Comparison of ENCODE assay signal across 15 mouse cellular contexts in genomic region chrX:12373670-12374069, GRCm38 (mm10).
DNase-seq lines count a peak whose midpoint lies in the region; ATAC-seq and TF ChIP-seq lines count a peak whose summit lies in the region.
"Had no signal": no experiment of that assay in that cellular context is flagged by ENCODE, and none has a peak within 500 bp of the region (broad histone marks: within the 10 kb centered on the region; RNA-seq: fewer than 3 reads in every experiment).

No protein-coding gene starts in this region.

- in situ Hi-C loops in CH12.LX (cut with MboI; ENCODE audit: low pct_ligation_motif_present, low pct_unique_long_range_greater_than_20kb, low sequenced_read_pairs): no loop called here

- peak; percentile 71 for ATAC-seq in intestine, embryonic 15.5 days
- ATAC-seq in intestine, postnatal 0 days: no peak
- ATAC-seq: hindbrain, embryonic 16.5 days had no signal

- no peaks in the 10 kb centered on the region for H3K9me3 ChIP-seq in intestine, embryonic 15.5 days
- no peaks in the 10 kb centered on the region for H3K9me3 ChIP-seq in intestine, postnatal 0 days (ENCODE audit: control insufficient read depth)
- no peaks in the 10 kb centered on the region for H3K9me3 ChIP-seq in CH12.LX (replicated peaks; ENCODE audit: low read length)
- H3K9me3 ChIP-seq: embryonic facial prominence, embryonic 12.5 days; heart, embryonic 12.5 days; lung, embryonic 15.5 days; midbrain, embryonic 12.5 days had no signal

- H3K9ac ChIP-seq in intestine, embryonic 15.5 days: no peak overlapping the region
- H3K9ac ChIP-seq in intestine, postnatal 0 days (ENCODE audit: low read depth, low read length): no peak overlapping the region
- no peak overlapping the region for H3K9ac ChIP-seq in CH12.LX (ENCODE audit: insufficient read depth, low read depth)
- H3K9ac ChIP-seq: embryonic facial prominence, embryonic 12.5 days; heart, embryonic 12.5 days; lung, embryonic 15.5 days; midbrain, embryonic 12.5 days had no signal

- dilution Hi-C loops in CH12.LX (cut with MboI; ENCODE audit: extremely low pct_ligation_motif_present, extremely low pct_unique_long_range_greater_than_20kb, low sequenced_read_pairs): no loop called here

- no peak overlapping the region for H3K27ac ChIP-seq in intestine, embryonic 15.5 days
- H3K27ac ChIP-seq in intestine, postnatal 0 days (ENCODE audit: low read depth, low read length): no peak overlapping the region
- H3K27ac ChIP-seq in CH12.LX (ENCODE audit: insufficient read depth, low read depth): no peak overlapping the region
- H3K27ac ChIP-seq: embryonic facial prominence, embryonic 12.5 days; lung, embryonic 15.5 days; midbrain, embryonic 12.5 days had no signal

- WGBS in intestine, embryonic 15.5 days: 73% methylated on average over 6 of the region's 6 CpGs
- WGBS in intestine, postnatal 0 days: 64% methylated on average over 6 of the region's 6 CpGs

- 0 out of 2 replicates have a peak, but pooled peaks cover 4% of the 10 kb centered on the region for H3K27me3 ChIP-seq in intestine, embryonic 15.5 days (replicated peaks)
- no peaks in the 10 kb centered on the region for H3K27me3 ChIP-seq in intestine, postnatal 0 days (replicated peaks; ENCODE audit: control insufficient read depth, insufficient read depth, low read length)
- H3K27me3 ChIP-seq in CH12.LX (replicated peaks): no peaks in the 10 kb centered on the region
- H3K27me3 ChIP-seq: lung, embryonic 15.5 days had no signal

- H3K4me1 ChIP-seq in intestine, embryonic 15.5 days (replicated peaks): no peaks in the 10 kb centered on the region
- no peaks in the 10 kb centered on the region for H3K4me1 ChIP-seq in intestine, postnatal 0 days (replicated peaks; ENCODE audit: control insufficient read depth, insufficient read depth, low read length)
- peaks cover 0 to 2% of the 10 kb centered on the region in 2 experiments; a peak in 1 of 4 replicates for H3K4me1 ChIP-seq in CH12.LX (ENCODE audit: control insufficient read depth in 1 of 2, insufficient read depth in 2 of 2)
- H3K4me1 ChIP-seq: embryonic facial prominence, embryonic 12.5 days; lung, embryonic 15.5 days; midbrain, embryonic 12.5 days had no signal

- H3K4me2 ChIP-seq in intestine, embryonic 15.5 days (replicated peaks): no peak overlapping the region
- H3K4me2 ChIP-seq in intestine, postnatal 0 days (replicated peaks; ENCODE audit: low read depth): no peak overlapping the region
- no peak overlapping the region for H3K4me2 ChIP-seq in CH12.LX (ENCODE audit: insufficient read depth, low read depth, poor library complexity, severe bottlenecking)
- H3K4me2 ChIP-seq: embryonic facial prominence, embryonic 12.5 days; heart, embryonic 12.5 days; lung, embryonic 15.5 days; midbrain, embryonic 12.5 days had no signal

- no peaks in the 10 kb centered on the region for H3K79me2 ChIP-seq in CH12.LX (replicated peaks; ENCODE audit: control insufficient read depth, extremely low read depth, insufficient read depth, poor library complexity, severe bottlenecking)

- TF ChIP-seq POLR2A in CH12.LX (IDR thresholded peaks at IDR 0.05; ENCODE audit: low read depth, low read length): no peak

- TF ChIP-seq RAD21 in CH12.LX (IDR thresholded peaks at IDR 0.05; ENCODE audit: low read depth, low read length): no peak

- H3K36me3 ChIP-seq in intestine, embryonic 15.5 days: no peaks in the 10 kb centered on the region
- no peaks in the 10 kb centered on the region for H3K36me3 ChIP-seq in intestine, postnatal 0 days (ENCODE audit: control insufficient read depth, insufficient read depth)
- no peaks in the 10 kb centered on the region for H3K36me3 ChIP-seq in CH12.LX (replicated peaks in 1 of 2; ENCODE audit: control insufficient read depth in 1 of 2, insufficient read depth in 1 of 2, low read length in 1 of 2)
- H3K36me3 ChIP-seq: embryonic facial prominence, embryonic 12.5 days; heart, embryonic 12.5 days; lung, embryonic 15.5 days; midbrain, embryonic 12.5 days had no signal

- no peak overlapping the region for H3K4me3 ChIP-seq in intestine, embryonic 15.5 days (replicated peaks)
- H3K4me3 ChIP-seq in intestine, postnatal 0 days (ENCODE audit: low read depth, low read length): no peak overlapping the region
- H3K4me3 ChIP-seq in CH12.LX (replicated peaks in 1 of 3; ENCODE audit: low read depth in 2 of 3, low read length in 2 of 3, poor library complexity in 1 of 3): no peak overlapping the region
- H3K4me3 ChIP-seq: embryonic facial prominence, embryonic 12.5 days; heart, embryonic 12.5 days; lung, embryonic 15.5 days; midbrain, embryonic 12.5 days had no signal

- no peak for TF ChIP-seq CTCF in intestine, postnatal 0 days (IDR thresholded peaks at IDR 0.05; ENCODE audit: low read depth)
- TF ChIP-seq CTCF in CH12.LX (conservative IDR thresholded peaks at IDR 0.05 in 1 of 2, IDR thresholded peaks at IDR 0.05 in 1 of 2; ENCODE audit: low read depth in 2 of 2, low read length in 2 of 2): no peak

- no peak for TF ChIP-seq EP300 in CH12.LX (IDR thresholded peaks at IDR 0.05; ENCODE audit: low read length)

- DNase-seq in CH12.LX (ENCODE audit: extremely low read depth): no peak
- peak; percentile 14 for DNase-seq in R1 (ENCODE audit: low read depth, low spot score)
- peak; percentile 7 to 33 for DNase-seq in lung, postnatal 4 days
- no peak for DNase-seq in layer of hippocampus, postnatal 10 days (ENCODE audit: low spot score in 2 of 2)
- no peak for DNase-seq in adrenal gland, adult (ENCODE audit: inconsistent age in 2 of 2, low spot score in 1 of 2)
- DNase-seq: cerebellum, postnatal 36 days; heart, postnatal 4 days; kidney, adult 8-10 months had no signal

TF ChIP-seq in CH12.LX, 34 proteins besides CTCF, POLR2A, EP300 and RAD21:
- TF ChIP-seq NRF1 (IDR thresholded peaks at IDR 0.05; ENCODE audit: low read depth, low read length): 0 out of 2 replicates have a peak, but pooled peaks have one; percentile 52
- TF ChIP-seq ZC3H11A (IDR thresholded peaks at IDR 0.05; ENCODE audit: low read depth, low read length): no peak

Comparison
In these comparisons a context has a peak if more than half of its experiments do, and no peak if none do; other contexts are left out.
1. DNase-seq: peak in R1 (single experiment) and lung, postnatal 4 days (2 of 2); none in CH12.LX (single experiment), layer of hippocampus, postnatal 10 days (0 of 2) and adrenal gland, adult (0 of 2).